Mouse (Mus musculus): ENCODE data around the gene Cflar.

Gene Cflar

DNA sequence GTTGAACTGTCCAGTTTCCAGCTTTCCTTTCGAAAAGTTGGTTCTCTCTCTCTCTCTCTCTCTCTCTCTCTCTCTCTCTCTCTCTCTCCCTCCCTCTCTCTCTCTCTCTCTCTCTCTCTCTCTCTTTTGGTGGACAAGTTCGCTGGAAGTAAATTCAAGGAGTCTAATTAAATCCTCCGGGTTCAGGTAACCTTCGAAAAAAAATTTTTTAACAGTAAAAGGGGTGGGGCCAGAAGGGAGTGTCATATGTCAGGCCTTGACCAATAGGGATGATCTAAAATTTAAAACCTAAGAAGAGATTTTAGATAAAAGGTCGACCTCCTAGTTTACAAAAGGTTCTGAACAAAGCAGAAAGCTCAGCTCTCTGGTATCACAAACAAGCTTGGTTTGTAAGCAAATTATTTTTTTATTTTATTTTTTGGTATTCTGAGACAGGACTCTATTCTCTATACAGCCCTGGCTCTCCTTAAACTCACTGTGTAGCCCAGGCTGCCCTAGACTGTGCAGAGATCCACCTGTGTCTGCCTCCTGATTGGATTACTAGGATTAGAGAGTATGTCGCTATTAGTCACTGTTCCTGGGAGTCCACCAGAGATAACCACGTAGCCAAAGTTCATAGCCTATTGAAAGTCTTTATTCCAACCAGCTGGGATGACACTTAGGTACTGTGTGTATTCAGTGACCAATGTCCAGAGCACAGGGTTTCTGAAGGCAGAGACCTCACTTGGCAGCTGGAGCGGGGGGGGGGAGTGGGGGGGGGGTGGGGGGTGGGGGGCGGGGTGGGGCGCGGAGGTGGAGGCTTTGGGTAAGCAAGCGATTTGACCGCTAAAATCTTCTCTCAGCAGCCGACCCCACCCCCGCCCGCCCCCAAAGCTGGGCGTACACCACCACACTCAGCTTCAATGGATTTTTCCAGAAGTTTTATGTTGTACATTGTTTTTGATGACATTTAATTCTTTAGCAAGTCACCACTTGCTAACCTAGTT lies 1.1 kb downstream of the Cflar start:
- DNase-seq (ENCODE audit: low spot score) = no peak

- DNase-seq (ENCODE audit: low spot score) = peak; percentile 50
These were observed 2.0 kb downstream of the Cflar start for GRCm38 (mm10) chr1:58713081-58713892.

GRCm38 (mm10) chr1:58713893-58714231 lies 2.6 kb downstream of the Cflar start:
- DNase-seq (ENCODE audit: low spot score) = peak; percentile 76

- DNase-seq (ENCODE audit: low spot score) = no peak
These were observed 3.1 kb downstream of the Cflar start for GRCm38 (mm10) chr1:58714361-58714760.

DNA sequence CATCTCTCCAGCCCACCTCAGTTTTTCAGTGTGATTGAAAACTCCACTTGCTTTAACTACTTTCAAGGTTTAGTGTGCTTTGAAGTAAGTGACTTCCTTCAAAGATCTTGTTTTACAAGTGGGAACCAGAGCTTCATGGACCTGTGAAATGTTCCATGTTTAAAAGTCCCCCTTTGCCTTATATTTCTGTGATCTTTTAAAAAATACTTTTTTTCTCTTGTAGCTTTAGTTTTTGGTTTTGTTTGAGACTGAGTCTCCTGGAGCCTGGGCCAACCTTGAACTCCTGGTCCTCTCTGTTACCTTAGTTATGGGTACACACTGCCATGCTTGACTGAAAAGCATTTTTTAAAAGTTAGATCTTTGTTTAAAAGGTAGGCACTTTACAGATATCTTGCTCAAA lies 4.2 kb downstream of the Cflar start:
- no peak for DNase-seq (ENCODE audit: low spot score)

- no peak for DNase-seq (ENCODE audit: low spot score)
These were observed 5.0 kb downstream of the Cflar start for GRCm38 (mm10) chr1:58716162-58716882.

DNA sequence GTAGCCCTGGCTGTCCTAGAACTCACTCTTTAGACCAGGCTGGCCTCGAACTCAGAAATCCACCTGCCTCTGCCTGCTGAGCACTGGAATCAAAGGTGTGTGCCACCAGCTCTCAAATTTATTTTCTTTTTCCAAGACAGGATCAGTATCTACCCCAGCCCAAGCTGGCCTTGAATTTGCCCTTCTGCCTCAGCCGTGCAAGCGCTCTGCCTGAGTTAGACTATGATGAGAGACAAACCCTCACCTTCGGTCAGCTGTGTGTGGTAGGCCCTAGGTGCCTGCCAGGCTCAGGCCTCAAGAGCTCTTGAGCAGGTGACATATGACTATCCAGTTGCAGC lies 5.5 kb downstream of the Cflar start:
- no peak for DNase-seq (ENCODE audit: low spot score)

DNA sequence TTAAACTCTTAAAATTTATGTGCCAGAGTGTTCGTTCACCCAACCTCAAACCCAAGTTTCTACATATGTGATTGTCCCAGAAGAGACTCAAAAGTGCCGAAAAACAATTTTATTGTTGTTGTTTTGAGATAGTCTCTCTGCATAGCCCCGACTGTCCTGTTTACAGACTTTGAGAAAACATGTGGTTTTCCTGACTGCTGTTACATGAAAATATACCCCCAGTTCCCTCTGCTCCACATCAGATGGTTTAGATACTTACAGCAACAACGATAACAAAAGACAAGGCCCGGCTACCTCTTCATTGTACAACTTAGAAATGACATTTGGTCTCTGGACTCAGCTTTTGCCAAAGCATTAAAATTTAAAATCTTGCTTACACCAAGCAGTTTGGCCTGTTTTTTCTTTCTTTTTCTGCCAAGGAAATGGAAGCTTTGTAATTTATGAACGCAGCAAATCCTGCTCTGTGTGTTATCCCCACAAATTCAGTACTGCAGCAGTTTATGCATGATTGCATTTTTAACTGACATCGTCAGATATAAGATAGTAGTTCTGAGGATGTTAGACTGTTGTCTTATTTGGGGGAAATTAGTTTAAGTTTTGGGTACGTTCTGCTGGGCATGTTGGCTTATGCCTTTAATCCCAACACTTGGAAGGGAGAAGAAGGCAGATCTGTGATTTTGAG lies 6.4 kb downstream of the Cflar start:
- DNase-seq (ENCODE audit: low spot score) = no peak

DNA sequence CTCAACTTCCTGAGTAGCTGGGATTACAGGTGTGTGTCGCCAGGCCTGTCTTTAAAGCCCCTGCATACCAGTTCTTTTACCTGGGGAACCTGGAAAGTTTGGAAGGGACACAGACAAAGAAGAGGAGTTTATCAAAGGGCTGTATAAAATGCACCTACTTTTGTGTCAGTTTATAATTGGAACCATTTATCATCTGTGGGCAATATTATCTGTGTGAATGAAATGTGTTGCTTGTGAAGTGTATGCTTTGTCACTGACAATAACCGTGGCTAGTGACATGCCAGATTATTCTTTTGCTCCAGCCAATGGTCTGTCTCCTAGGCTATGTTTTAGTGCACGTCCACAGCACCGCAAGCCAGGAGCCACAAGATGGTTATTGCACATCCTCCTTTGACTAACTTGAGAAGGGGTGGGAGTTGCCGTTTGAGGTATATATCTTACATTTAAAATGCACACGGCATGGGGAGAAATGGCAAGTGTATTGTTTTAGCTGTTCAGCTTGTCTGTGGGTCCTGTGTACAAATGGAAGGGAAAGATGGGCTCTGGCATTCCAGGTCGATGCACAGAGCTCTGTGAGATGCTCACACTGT lies 8.1 kb downstream of the Cflar start:
- DNase-seq (ENCODE audit: low spot score) = no peak

DNA sequence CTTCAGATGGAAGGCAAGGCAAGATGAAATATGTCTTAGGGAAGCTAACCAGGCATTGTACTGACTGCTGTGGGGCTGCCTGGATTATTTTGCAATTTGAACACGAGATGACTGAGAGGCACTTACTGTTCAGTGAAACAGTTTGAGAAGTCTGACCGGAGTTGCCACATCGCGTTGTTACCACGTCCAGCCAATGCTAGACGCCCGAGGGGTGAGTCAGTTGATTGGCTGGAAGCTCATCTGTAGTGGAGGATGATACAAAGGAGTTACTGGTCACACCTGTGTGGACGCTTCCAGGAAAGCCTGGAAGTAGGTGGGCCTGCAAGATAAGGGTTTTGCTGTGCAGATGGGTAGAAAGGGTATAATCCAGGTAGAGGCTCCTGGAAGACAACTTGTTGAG lies 8.8 kb downstream of the Cflar start:
- no peak for DNase-seq (ENCODE audit: low spot score)

- DNase-seq (ENCODE audit: low spot score) = no peak
These were observed 9.7 kb downstream of the Cflar start for GRCm38 (mm10) chr1:58720988-58721387.

DNA sequence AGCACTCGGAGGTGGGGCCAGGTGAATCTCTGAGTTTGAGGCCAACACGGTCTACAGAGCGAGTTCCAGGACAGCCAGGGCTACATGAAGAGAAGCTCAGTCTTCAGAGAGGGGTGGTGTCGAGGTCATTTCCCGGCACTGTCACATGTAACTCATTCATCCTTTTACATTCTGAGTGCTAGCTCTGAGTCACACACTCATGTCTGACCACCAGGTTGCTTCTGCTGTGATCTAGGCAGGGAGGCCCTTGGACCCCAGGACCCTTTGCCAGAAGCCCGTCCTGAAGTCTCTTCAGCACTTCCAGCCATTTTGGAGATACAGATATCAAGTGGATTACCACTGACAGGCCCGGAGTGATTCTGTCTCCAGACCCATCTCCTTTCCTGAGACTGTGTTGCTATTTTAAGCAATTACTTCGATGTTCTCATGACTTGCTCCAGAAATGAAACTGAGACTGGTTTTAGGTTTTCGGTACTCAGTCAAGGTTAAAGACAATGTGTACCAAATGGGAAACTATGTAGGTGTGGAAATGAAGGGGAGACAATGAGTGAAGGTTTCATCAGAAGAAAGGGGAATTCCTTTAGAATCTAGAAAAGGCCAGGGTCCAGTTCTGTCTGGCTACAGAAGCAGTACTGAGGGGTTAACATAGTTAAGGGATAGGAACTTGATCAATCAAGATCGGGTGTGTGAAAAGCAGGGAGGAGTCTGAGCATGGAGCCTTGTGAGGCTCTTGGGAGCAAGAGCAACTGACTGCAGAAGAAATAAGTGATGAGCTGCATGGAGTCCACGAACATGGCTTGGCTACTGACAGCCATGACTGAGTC lies 11.0 kb downstream of the Cflar start:
- no peak for DNase-seq (ENCODE audit: low spot score)

DNA sequence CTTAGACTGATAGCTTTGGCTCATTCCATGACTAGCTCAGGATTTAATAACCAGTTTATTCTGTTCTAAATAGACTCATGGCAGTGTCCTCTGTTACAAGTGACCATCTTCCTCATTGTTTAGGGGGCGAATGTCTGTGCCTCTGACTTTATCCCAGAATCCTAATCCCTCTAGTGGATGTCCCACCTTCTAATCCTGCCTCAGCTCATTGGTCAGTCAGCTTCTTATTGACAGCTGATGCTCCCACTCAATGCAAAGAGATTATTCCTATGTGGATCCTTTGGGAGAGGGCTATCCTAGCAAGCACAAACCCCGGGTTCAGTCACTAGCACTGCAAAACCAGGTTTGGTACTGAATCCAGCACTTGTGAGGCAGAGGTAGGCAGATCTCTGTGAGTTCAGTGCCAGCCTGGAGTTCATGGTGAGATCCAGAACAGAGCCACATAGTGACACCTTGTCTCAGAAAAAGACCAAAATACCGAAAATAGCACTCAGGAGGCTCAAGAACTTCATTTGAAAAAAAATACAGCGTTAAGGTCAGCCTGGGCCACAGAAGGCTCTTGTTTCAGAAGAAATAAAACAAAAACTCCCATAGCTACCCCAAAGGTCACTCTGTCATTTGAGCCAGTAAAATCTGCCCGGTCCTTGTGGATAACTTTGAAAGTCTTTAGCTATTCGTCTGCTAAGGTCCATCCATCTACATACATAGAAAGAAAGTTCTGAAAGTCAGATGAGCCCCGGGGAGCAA lies 11.9 kb downstream of the Cflar start:
- no peak for DNase-seq (ENCODE audit: low spot score)

DNA sequence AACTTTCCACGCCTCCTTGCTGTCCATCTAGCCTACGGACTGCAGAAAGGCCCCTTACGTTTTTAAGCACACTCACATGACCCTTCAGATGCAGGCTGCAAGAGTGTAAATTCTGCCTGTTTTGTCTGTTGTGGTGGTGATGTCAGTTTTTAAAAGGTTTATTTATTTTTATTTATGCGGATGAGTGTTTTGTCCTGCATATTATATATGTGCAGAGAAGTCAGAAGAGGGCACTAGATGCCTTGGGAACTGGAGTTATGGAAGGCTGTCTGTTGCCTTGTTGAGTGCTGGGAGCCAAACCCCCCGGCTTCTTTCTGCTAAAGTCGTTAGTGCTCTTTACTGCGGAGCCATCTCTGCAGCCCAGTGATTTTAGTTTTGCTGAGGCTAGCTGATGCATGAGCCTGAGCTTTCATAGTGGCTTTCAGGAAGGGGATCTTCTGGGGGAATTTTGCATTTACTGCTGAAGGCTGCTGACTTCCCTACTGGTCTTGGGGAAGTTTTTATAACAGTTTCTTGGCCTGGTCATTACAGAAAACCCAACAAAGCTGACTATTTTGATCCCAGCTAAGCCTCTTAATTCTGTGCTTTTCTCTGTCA lies 12.6 kb downstream of the Cflar start:
- no peak for DNase-seq (ENCODE audit: low spot score)

DNA sequence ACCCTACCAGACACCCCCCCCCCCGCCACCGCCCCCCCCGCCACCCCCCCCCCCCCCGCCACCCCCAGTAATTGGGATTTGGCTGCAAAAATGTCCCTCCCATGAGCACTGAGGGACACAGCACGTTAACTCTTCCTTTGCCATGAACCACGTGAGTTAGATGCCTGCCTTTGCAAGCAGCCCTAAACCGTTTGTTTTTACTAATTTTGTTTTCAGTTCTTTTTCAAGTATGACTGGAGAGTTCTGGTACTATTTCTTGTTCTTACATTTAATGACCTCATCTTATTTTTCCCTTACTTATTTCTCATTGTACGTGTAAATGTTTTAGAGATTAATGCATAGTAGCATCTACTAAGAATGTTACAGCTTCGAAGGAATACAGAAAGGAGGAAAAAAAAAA lies 13.2 kb downstream of the Cflar start:
- DNase-seq (ENCODE audit: low spot score) = no peak

DNA sequence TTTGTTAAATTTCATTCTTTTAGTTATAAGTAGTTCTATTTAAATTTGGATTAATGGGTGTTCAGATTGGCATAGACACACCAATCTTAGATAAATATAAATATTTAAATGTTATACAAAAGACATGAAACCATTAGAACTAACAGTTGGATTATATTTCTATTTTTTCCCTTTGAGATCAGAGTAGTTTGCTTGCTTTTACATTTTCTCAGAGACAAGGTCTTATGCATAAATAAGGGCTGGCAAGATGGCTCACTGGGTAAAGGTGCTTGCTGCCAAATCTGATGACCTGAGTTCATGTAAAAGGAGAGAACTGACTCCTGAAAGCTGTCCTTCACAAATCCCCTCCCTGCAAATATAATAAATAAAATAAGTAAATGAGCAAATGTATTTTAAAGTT lies 13.8 kb downstream of the Cflar start:
- no peak for DNase-seq (ENCODE audit: low spot score)

GRCm38 (mm10) chr1:58725767-58726166 lies 14.5 kb downstream of the Cflar start:
- DNase-seq (ENCODE audit: low spot score) = no peak

DNA sequence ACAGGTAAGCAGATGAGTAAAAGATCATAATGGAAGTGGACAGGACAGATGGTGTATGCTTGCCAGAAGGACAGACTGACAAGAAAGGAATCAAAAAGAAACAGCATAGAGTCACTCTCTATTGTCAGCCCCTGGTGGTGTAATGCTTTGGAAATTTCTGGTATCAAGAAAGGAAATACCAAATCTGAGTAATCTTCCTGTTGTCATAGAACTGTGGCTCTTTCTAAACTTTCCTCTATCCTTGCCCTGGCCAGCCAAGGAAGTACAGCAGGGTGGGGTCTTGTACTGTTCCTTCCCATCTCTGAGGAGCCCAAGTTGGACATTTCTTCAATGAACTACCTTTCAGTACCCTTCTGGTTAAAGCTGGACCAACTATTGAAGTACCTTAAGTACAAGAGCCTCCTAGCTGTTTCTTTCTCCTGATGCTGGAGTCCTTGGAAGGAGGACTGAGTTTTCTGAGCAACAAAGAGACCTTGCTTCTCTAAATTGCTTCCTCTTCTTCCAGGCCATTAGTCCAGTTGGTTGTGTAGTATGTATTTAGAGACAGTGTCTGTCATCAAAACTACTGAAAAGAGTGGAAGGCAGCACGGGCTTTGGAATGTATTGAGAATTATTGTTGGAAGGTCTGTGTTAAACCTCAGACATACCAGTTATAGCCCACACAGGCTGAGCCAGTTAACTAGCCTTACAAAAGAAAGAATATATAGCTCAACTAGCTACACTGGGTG lies 15.9 kb downstream of the Cflar start:
- no peak for DNase-seq (ENCODE audit: low spot score)

Data from ovary, postnatal 36 days (tissue).